Mouse (Mus musculus) lung, embryonic 16.5 days (tissue): ENCODE results near the gene Hnrnpa1. TPM values are rescaled to one million over a fixed set of nuclear protein-coding genes. Genes with fewer than 3 reads are reported as not detected.
"Not testable (repeated sequence)": the region's sequence is repeated elsewhere in the genome, so short reads cannot be mapped to it uniquely, and the experiment has no call there.

Experiments
- ATAC-seq: fragments of 200-750 bp; cut with Nextera tagmentation; 2 replicates; pipeline ENCODE4 v1.8.0; 2017; ENCODE audit warnings: low read depth, mild to moderate bottlenecking, moderate library complexity
- H3K27ac ChIP-seq: fragments of 300-500 bp; sonication (generic); 2 replicates; pipeline ENCODE4 v1.5.1; 2014; ENCODE audit warnings: mild to moderate bottlenecking, control low read depth, low read length
- H3K27me3 ChIP-seq: fragments of 300-500 bp; sonication (generic); 2 replicates; pipeline ENCODE4 v1.6.1; 2014; ENCODE audit warnings: low read depth, low read length, mixed read lengths; ENCODE audit not compliant: control insufficient read depth, insufficient read depth
- H3K36me3 ChIP-seq: fragments of 300-500 bp; sonication (generic); 2 replicates; pipeline ENCODE4 v1.6.1; 2014; ENCODE audit warnings: low read length; ENCODE audit not compliant: control insufficient read depth, insufficient read depth
- H3K4me1 ChIP-seq: fragments of 300-500 bp; sonication (generic); replicated peaks from 2 replicates; pipeline ENCODE4 v1.6.1; 2014; ENCODE audit warnings: low read length, mixed read lengths; ENCODE audit not compliant: control insufficient read depth, insufficient read depth
- H3K4me2 ChIP-seq: fragments of 300-500 bp; sonication (generic); 2 replicates; pipeline ENCODE4 v1.6.1; 2014; ENCODE audit warnings: low read depth, low read length, control low read depth
- H3K4me3 ChIP-seq: fragments of 300-500 bp; sonication (generic); 2 replicates; pipeline ENCODE4 v1.5.1; 2014; ENCODE audit warnings: mild to moderate bottlenecking, low read length, control low read depth
- H3K9ac ChIP-seq: fragments of 300-500 bp; sonication (generic); 2 replicates; pipeline ENCODE4 v1.6.1; 2014; ENCODE audit warnings: low read length, control low read depth
- H3K9me3 ChIP-seq: fragments of 300-500 bp; sonication (generic); 2 replicates; pipeline ENCODE4 v1.6.1; 2016; ENCODE audit warnings: low read length; ENCODE audit not compliant: control insufficient read depth
- WGBS: fragments of 180-500 bp; shearing (Covaris S2); extraction: QIAGEN DNeasy Blood & Tissue Kit; methylation state at CpG from one replicate; pipeline ENCODE4 v1.1.7; 2014; 5-methylcytosine and 5-hydroxymethylcytosine counted together
- polyA plus RNA-seq: library from polyadenylated mRNA; unstranded; fragments of >200 nt; fragmentation: Nextera tagmentation; extraction: Ambion mirVana; gene quantifications from 2 replicates; pipeline ENCODE4 v1.2.1, GENCODE M21; 2015

Hnrnpa1 gene
- polyA plus RNA-seq, 1 experiment from 2014 or later = 785 TPM

DNA sequence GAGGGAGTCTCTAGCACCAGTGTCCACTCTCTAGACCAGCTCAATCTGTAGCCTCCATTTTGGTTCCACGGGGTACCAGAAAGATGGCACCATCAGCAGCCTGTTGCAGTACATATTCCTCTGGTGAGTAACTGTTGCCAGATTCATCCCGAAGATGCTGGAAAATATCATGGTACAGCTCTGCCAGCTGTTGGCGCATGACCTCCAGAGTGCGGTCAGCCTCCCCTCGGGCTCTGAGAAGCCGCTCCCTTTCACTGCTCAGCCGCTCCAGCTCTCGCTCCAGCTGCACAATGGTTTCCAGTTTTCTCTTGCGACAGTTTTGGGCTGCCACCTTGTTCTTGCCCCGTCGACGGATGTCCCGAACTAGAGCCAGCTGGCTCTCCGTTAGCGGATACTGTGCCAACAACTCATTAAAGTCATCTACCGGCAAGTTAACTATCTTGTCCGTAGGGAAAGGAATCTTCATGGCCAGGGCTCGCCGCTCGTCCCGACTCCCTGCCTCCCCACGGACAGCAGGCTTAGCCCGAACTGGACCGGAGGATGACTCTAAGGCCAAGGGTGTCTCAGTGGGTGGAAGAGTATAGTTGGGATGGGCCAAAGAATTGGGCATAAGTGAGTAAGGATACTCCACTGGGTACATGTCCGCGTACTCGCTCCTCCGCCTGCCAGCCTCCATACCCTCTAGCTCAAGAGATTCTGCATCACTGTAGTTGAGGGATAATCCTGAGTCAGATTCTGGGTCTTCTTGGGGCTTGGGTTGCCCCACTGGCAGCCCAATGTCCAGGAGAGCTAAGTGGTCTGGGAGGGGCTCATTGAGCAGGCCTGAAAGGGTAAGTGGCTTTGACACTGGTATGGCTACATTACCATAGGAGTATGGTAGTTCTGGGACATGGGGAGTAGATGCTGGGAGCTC lies 8.4 kb downstream of the Hnrnpa1 start:
- Histone ChIP-seq H3K4me3 (no peak overlapping the region), H3K4me1 (peaks cover 5% of the 10 kb centered on the region), H3K27me3 (no peaks in the 10 kb centered on the region), H3K4me2 (no peak overlapping the region), H3K27ac (no peak overlapping the region), H3K9ac (no peak overlapping the region), H3K9me3 (no peaks in the 10 kb centered on the region), H3K36me3 (peaks cover 41% of the 10 kb centered on the region)
- WGBS = 73% methylated on average over 28 of the region's 28 CpGs
- peak; percentile 15; the same call in 1 of the 2 replicates for ATAC-seq

DNA sequence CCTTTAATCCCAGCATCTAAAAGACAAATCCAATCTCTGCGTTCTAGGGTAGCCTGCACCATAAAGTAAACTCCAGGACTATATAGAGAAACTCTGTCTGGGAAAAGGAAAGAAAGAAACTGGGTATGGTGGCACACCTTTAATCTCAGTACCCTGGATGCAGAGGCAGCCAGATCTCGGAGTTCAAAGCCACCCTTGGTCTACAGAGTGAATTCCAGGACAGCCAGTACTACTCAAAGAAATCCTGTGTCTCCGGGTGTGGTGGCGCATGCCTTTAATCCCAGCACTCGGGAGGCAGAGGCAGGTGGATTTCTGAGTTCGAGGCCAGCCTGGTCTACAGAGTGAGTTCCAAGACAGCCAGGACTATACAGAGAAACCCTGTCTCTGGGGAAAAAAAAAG lies 9.3 kb downstream of the Hnrnpa1 start:
- H3K27ac ChIP-seq = not testable (repeated sequence)

DNA sequence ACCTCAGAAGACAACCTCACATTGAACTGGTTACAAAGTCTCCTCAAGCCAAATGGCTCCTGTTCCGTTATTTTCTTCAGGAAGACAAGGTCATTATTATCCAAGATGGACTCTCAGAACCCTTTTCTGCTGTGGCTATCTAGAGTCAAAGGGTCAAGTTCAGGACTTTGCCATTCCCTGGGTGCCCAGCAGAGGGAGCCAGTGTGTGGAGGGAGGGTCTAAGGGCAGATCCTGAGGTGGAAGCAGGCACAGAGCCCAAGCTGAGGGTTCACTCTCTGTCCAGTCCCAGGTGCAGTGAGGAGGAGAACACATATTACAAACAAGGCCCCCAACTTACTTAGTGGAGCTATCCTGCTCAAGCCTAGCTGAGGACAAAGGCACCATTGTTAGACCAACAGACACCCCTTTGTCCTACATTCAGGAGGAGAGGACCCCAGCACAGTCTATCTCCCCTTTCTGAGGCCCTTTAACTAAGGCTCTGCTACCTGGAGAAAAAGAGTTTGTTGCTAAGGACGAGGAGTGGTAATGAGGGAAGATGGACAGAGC lies 10.0 kb downstream of the Hnrnpa1 start:
- peaks cover 3% of the 10 kb centered on the region; the same call in 1 of the 2 replicates for H3K27me3 ChIP-seq
- no peak overlapping the region for H3K9ac ChIP-seq
- no peaks in the 10 kb centered on the region for H3K9me3 ChIP-seq
- no peak overlapping the region for H3K4me3 ChIP-seq
- ATAC-seq = 0 out of 2 replicates have a peak, but pooled peaks have one; percentile 16
- no peak overlapping the region for H3K4me2 ChIP-seq
- H3K36me3 ChIP-seq = peaks cover 35% of the 10 kb centered on the region
- H3K4me1 ChIP-seq = peaks cover 7% of the 10 kb centered on the region
- WGBS = 16% methylated on average over 2 of the region's 2 CpGs
- H3K27ac ChIP-seq = no peak overlapping the region

More for the DNA sequence above, 9.3 kb downstream of the Hnrnpa1 start:
- not testable (repeated sequence) for H3K27me3 ChIP-seq, H3K4me2 ChIP-seq, H3K4me3 ChIP-seq, H3K9me3 ChIP-seq, H3K4me1 ChIP-seq, H3K9ac ChIP-seq, ATAC-seq
- WGBS = 81% methylated on average over 6 of the region's 6 CpGs
- H3K36me3 ChIP-seq = peaks cover 39% of the 10 kb centered on the region

DNA sequence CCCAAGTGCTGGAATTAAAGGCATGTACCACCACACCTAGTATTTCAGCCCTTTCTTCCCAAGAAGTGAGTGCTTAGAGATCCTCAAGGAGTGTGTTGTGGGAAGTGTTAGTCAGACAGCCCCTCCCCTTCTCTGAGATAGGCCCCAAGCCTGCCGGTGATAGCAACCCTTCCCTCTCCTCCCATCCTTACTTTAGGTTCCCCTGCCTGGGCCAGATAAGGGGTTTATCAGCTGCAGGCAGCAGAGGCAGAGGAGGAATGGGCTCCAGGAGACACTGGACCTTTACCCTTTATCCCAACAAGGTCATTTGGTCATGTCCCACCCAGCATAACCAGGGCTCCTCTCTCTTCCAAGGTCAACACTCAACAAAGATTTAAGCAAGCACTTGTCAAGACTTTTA lies 11.4 kb downstream of the Hnrnpa1 start:
- WGBS = 29% methylated on average over 1 of the region's 1 CpGs
- Histone ChIP-seq H3K4me3 (no peak overlapping the region), H3K27me3 (peaks cover 3% of the 10 kb centered on the region; the same call in 1 of the 2 replicates), H3K27ac (no peak overlapping the region), H3K36me3 (peaks cover 25% of the 10 kb centered on the region), H3K9me3 (no peaks in the 10 kb centered on the region), H3K4me2 (no peak overlapping the region), H3K9ac (no peak overlapping the region), H3K4me1 (peaks cover 10% of the 10 kb centered on the region)
- no peak for ATAC-seq

DNA sequence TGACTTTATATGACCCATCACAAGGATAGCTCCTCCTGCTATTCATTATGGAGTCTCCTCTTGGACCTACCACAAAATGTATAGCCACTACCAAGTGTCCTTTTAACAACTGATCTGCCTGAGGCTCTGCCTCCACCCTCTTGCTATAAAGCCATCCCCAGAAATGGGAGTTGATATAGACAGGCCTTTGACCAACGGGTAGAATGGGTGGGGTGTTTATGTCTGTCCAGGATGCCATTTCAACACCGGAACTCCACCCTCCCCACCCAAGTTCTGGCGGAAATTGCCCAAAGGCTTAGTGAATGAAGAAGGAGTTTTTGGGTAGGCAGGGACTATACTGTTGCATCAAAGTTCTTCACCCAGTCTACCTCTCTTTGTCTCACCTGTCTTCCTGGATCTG lies 12.4 kb downstream of the Hnrnpa1 start:
- no peak overlapping the region for H3K27ac ChIP-seq
- no peak for ATAC-seq
- no peak overlapping the region for H3K4me2 ChIP-seq
- H3K27me3 ChIP-seq = peaks cover 3% of the 10 kb centered on the region; the same call in 1 of the 2 replicates
- H3K4me1 ChIP-seq = peaks cover 10% of the 10 kb centered on the region
- no peaks in the 10 kb centered on the region for H3K9me3 ChIP-seq
- peaks cover 14% of the 10 kb centered on the region for H3K36me3 ChIP-seq
- 73% methylated on average over 3 of the region's 3 CpGs for WGBS
- no peak overlapping the region for H3K9ac ChIP-seq
- no peak overlapping the region for H3K4me3 ChIP-seq

DNA sequence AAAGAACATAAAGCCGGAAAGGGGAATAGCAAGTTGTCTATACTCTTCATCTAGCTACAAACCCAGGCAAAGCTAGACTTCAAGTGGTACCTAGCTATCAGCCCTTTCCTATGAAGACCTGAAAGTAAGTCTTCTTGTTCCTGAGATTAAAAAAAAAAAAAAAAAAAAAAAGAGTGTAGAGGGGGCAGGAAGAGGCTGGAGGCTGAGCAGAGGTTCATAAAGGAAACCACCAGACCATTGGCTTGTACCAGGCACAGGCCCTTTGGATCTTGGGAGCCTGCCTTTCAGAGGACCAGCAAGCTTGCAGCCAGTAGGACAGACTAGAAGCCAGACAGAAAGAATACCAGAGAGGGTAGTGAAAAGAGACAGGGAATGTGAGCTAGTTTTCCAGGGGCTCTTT lies 13.1 kb downstream of the Hnrnpa1 start:
- Histone ChIP-seq H3K27me3 (peaks cover 3% of the 10 kb centered on the region; the same call in 1 of the 2 replicates), H3K27ac (no peak overlapping the region), H3K4me1 (peaks cover 13% of the 10 kb centered on the region), H3K36me3 (peaks cover 7% of the 10 kb centered on the region), H3K4me3 (no peak overlapping the region), H3K9ac (no peak overlapping the region), H3K9me3 (no peaks in the 10 kb centered on the region), H3K4me2 (no peak overlapping the region)
- ATAC-seq = no peak
- 100% methylated on average over 1 of the region's 1 CpGs for WGBS

DNA sequence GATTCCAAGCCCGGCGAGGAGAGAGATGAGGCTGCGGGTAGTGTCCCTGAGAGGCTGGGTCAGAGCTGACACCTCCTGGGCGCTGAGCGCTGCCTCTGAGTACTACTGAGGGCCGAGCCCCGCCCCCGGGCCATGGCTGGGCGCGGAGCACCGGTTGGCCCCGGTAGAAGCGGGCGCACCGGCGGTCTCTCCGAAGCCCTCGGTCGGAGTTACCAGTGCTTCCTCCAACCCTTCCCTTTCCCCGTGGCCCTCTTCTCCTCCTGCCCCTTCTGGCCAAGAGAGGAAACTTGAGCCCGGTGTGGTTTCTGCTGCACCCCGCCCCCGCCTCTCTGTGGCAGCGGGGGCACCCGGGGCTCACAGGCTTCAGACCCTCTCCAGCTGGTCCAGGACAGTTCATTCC lies 14.9 kb downstream of the Hnrnpa1 start:
- peak overlapping the region; percentile 74 for H3K9ac ChIP-seq
- H3K9me3 ChIP-seq = no peaks in the 10 kb centered on the region
- H3K27me3 ChIP-seq = peaks cover 3% of the 10 kb centered on the region; the same call in 1 of the 2 replicates
- no peaks in the 10 kb centered on the region for H3K36me3 ChIP-seq
- peak overlapping the region; percentile 87 for H3K4me2 ChIP-seq
- H3K27ac ChIP-seq = peak overlapping the region; percentile 28; the same call in 1 of the 2 replicates
- WGBS = under 1% methylated on average over 25 of the region's 25 CpGs
- H3K4me1 ChIP-seq = peaks cover 15% of the 10 kb centered on the region
- ATAC-seq = peak; percentile 60
- H3K4me3 ChIP-seq = peak overlapping the region; percentile 51

DNA sequence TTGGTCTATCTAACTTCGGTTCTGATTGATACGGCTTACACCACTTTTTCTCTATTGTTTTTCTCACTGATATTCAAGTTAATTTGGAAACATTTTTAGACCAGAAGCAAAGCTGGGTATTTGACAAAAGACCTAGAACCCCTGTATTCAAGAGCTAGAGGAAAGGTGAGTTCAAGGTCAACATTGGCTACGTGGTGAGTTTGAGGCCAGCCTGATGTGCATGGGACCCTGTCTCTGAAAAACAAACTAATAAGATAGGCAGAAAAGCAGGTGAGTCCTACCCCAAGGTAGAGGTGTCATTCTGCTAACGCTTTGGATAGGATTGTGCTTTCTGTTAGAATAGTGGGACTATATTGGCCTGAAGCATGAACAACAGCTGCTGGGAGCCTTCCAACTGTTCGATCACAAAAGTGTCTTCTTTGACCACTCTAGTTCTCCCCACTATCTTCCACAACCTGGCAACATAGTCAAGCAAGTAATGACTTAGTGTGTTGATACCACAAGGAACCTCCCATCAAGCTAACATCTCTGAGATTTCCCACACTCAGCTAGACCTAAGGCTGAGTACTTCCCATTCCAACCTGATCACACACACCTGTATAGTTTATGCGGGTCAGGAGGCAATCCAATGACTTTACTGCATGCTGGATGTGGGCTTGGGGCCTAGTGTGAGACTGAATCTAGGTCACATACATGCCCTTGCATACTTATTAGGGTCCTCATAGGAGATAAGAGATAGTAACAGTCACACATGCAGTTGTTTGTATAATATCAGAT lies 16.2 kb downstream of the Hnrnpa1 start:
- Histone ChIP-seq H3K27ac (no peak overlapping the region), H3K4me3 (no peak overlapping the region)

More for the DNA sequence above, 16.2 kb downstream of the Hnrnpa1 start:
- no peak overlapping the region for H3K4me2 ChIP-seq
- 84% methylated on average over 6 of the region's 6 CpGs for WGBS
- H3K4me1 ChIP-seq = peaks cover 15% of the 10 kb centered on the region
- H3K9ac ChIP-seq = no peak overlapping the region
- H3K27me3 ChIP-seq = peaks cover 3% of the 10 kb centered on the region; the same call in 1 of the 2 replicates
- no peak for ATAC-seq
- H3K36me3 ChIP-seq = no peaks in the 10 kb centered on the region
- H3K9me3 ChIP-seq = no peaks in the 10 kb centered on the region
